28 mouse cellular contexts compared by ENCODE assay signal in the genomic region with DNA sequence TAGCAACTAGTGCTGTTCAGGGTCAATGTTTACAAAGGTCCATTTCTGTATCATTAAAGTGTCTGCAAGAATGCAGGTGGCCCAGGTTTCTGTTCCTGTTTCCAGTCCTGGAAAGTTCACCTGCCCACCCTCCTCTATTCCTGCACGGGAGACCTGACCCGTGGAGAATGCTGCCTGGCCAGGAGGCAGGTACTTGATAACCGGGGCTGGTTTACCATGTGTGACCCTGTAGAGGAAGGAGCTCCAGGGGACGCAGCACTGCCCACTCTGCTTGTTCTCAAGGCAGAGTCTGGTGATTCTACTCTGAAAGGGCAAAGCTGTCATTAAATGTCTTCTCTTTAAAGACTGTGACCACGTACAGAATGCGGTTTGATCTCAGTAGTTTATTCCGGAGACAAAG. TPM values are rescaled to one million over a fixed set of nuclear protein-coding genes. Genes with fewer than 3 reads are reported as not detected.
"Had no signal": no experiment of that assay in that cellular context is flagged by ENCODE, and none has a peak within 500 bp of the region (broad histone marks: within the 10 kb centered on the region; RNA-seq: fewer than 3 reads in every experiment).

No protein-coding gene starts in this region.

- H3K36me3 ChIP-seq: heart, embryonic 10.5 days; heart, embryonic 12.5 days; liver, embryonic 13.5 days; liver, embryonic 15.5 days had no signal

- ATAC-seq: hindbrain, postnatal 0 days; intestine, embryonic 16.5 days; liver, postnatal 0 days had no signal

- H3K4me3 ChIP-seq: gastrocnemius, adult 2 months; heart, embryonic 10.5 days; heart, embryonic 12.5 days; hindbrain, embryonic 10.5 days; hindbrain, embryonic 13.5 days; hindbrain, embryonic 15.5 days; layer of hippocampus, adult 2 months; left cerebral cortex, adult 2 months; limb, embryonic 10.5 days; limb, embryonic 12.5 days; liver, embryonic 13.5 days; liver, embryonic 15.5 days had no signal

- H3K27ac ChIP-seq: gastrocnemius, adult 2 months; heart, embryonic 10.5 days; hindbrain, embryonic 10.5 days; hindbrain, embryonic 13.5 days; hindbrain, embryonic 15.5 days; hindbrain, postnatal 0 days; layer of hippocampus, adult 2 months; left cerebral cortex, adult 2 months; limb, embryonic 12.5 days; liver, embryonic 13.5 days; liver, embryonic 15.5 days had no signal

- H3K4me2 ChIP-seq: heart, embryonic 12.5 days; hindbrain, embryonic 13.5 days; hindbrain, embryonic 15.5 days; limb, embryonic 12.5 days; liver, embryonic 11.5 days; liver, embryonic 13.5 days; liver, embryonic 15.5 days had no signal

- DNase-seq: gastrocnemius, adult 2 months; gastrocnemius, postnatal 10 days; gastrocnemius, postnatal 25 days; heart, adult 18-20 months; heart, postnatal 10 days; heart, postnatal 4 days; kidney, adult 11 months; kidney, adult 8-10 months; kidney, postnatal 14 days; kidney, postnatal 36 days; liver; liver, embryonic 13.5 days; liver, postnatal 0 days had no signal

- H3K27me3 ChIP-seq: heart, embryonic 12.5 days; hindbrain, embryonic 13.5 days; hindbrain, embryonic 15.5 days; limb, embryonic 12.5 days; liver, embryonic 13.5 days; liver, embryonic 15.5 days had no signal

- H3K9ac ChIP-seq: heart, embryonic 12.5 days; hindbrain, embryonic 13.5 days; hindbrain, embryonic 15.5 days; limb, embryonic 12.5 days; liver, embryonic 13.5 days; liver, embryonic 15.5 days; liver, postnatal 0 days had no signal

- H3K9me3 ChIP-seq: heart, embryonic 10.5 days; heart, embryonic 12.5 days; hindbrain, embryonic 10.5 days; hindbrain, embryonic 13.5 days; hindbrain, embryonic 15.5 days; limb, embryonic 10.5 days; limb, embryonic 12.5 days; liver, embryonic 13.5 days; liver, embryonic 15.5 days had no signal

- H3K4me1 ChIP-seq: hindbrain, embryonic 15.5 days; limb, embryonic 12.5 days had no signal

RNA-seq across cellular contexts. Expression of gene Chga, which starts 13.4 kb away (rescaled TPM):
- total RNA-seq: gastrocnemius, adult 2 months; gastrocnemius, postnatal 25 days; granulocyte monocyte progenitor cell, adult 5-6 weeks; heart, adult 18-20 months; heart, postnatal 10 days; heart, postnatal 25 days had no signal
